21 mouse cellular contexts compared by ENCODE assay signal in the genomic region with DNA sequence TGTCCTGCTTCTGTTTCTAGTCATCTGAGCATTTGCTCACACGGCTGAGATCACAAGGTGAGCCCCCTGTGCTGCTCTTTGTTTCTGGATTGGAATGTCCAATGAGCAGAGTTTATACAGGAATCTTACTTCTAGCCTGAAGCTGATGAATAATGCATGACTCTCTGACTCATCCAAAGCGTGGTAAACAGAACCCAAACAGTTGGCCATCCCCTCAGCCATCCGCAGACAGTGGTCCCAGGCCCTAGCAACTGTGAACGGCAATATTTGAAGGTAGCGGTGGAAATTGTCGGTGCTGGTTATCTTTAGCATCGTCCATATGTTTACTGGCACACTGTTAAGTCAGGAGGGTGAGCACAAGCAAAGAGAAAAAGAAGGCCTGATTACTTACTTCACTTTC.
DNase-seq lines count a peak whose midpoint lies in the region; ATAC-seq lines count a peak whose summit lies in the region.
"Had no signal": no experiment of that assay in that cellular context is flagged by ENCODE, and none has a peak within 500 bp of the region (broad histone marks: within the 10 kb centered on the region; RNA-seq: fewer than 3 reads in every experiment).

No protein-coding gene starts in this region.

- ATAC-seq in frontal cortex, adult (ENCODE audit: low TSS enrichment): peak; percentile 79
- peak; percentile 76 for ATAC-seq in midbrain, embryonic 11.5 days (ENCODE audit: low FRiP score)
- ATAC-seq in heart, embryonic 11.5 days (replicated peaks; ENCODE audit: insufficient number of reproducible peaks, low FRiP score, low TSS enrichment): no peak
- ATAC-seq in CD4-positive, CD25-positive, alpha-beta regulatory T cell, adult 4 months: no peak
- ATAC-seq: inflammation-experienced regulatory T-cells, adult 6 months had no signal

- WGBS in midbrain, embryonic 11.5 days: 65% methylated on average over 7 of the region's 7 CpGs
- WGBS in midbrain, embryonic 10.5 days: 72% methylated on average over 7 of the region's 7 CpGs
- 80% methylated on average over 7 of the region's 7 CpGs for WGBS in heart, embryonic 11.5 days (ENCODE audit: insufficient replicate concordance)

- no peak overlapping the region for H3K4me2 ChIP-seq in midbrain, embryonic 11.5 days
- no peak overlapping the region for H3K4me2 ChIP-seq in heart, embryonic 11.5 days
- H3K4me2 ChIP-seq: heart, embryonic 13.5 days; kidney, embryonic 15.5 days; limb, embryonic 12.5 days; stomach, embryonic 15.5 days had no signal

- H3K9me3 ChIP-seq in midbrain, embryonic 11.5 days (ENCODE audit: control insufficient read depth, low read length): no peaks in the 10 kb centered on the region
- no peaks in the 10 kb centered on the region for H3K9me3 ChIP-seq in midbrain, embryonic 10.5 days (replicated peaks)
- H3K9me3 ChIP-seq in heart, embryonic 11.5 days (replicated peaks; ENCODE audit: control insufficient read depth, low read length): no peaks in the 10 kb centered on the region
- H3K9me3 ChIP-seq: heart, embryonic 13.5 days; kidney, embryonic 15.5 days; limb, embryonic 12.5 days; stomach, embryonic 15.5 days had no signal

- no peak for DNase-seq in frontal cortex, postnatal 25 days (ENCODE audit: low spot score in 2 of 2)
- peak; percentile 85 for DNase-seq in midbrain, embryonic 11.5 days (ENCODE audit: low spot score, missing footprints)
- no peak for DNase-seq in midbrain, embryonic 10.5 days (ENCODE audit: low spot score)
- DNase-seq in brain, adult 2 months (ENCODE audit: low read depth, low spot score): peak; percentile 85
- peak; percentile 41 to 59 for DNase-seq in right cerebral cortex, postnatal 10 days (ENCODE audit: low spot score in 2 of 2)
- DNase-seq: adrenal gland, adult 2 months; cerebellum, adult 2 months; gastrocnemius, postnatal 36 days; lung, postnatal 10 days; thymus, postnatal 25 days had no signal

- no peaks in the 10 kb centered on the region for H3K36me3 ChIP-seq in midbrain, embryonic 11.5 days (ENCODE audit: control insufficient read depth, insufficient read depth, low read length)
- H3K36me3 ChIP-seq in midbrain, embryonic 10.5 days: no peaks in the 10 kb centered on the region
- H3K36me3 ChIP-seq in heart, embryonic 11.5 days (ENCODE audit: control insufficient read depth, insufficient read depth, low read length): no peaks in the 10 kb centered on the region
- H3K36me3 ChIP-seq: heart, embryonic 13.5 days; kidney, embryonic 15.5 days; limb, embryonic 12.5 days; stomach, embryonic 15.5 days had no signal

- no peak overlapping the region for H3K9ac ChIP-seq in midbrain, embryonic 11.5 days (ENCODE audit: low read length)
- no peak overlapping the region for H3K9ac ChIP-seq in heart, embryonic 11.5 days (ENCODE audit: low read depth, low read length)
- H3K9ac ChIP-seq: heart, embryonic 13.5 days; kidney, embryonic 15.5 days; limb, embryonic 12.5 days; liver, embryonic 14.5 days; stomach, embryonic 15.5 days had no signal

- no peaks in the 10 kb centered on the region for H3K4me1 ChIP-seq in midbrain, embryonic 11.5 days (ENCODE audit: control insufficient read depth, insufficient read depth, low read length)
- H3K4me1 ChIP-seq in midbrain, embryonic 10.5 days: peaks cover 8% of the 10 kb centered on the region
- no peaks in the 10 kb centered on the region for H3K4me1 ChIP-seq in heart, embryonic 11.5 days (ENCODE audit: control insufficient read depth, insufficient read depth, low read length)
- H3K4me1 ChIP-seq: kidney, embryonic 15.5 days; limb, embryonic 12.5 days; megakaryocyte, embryonic 14.5 days; stomach, embryonic 15.5 days had no signal

- H3K4me3 ChIP-seq in midbrain, embryonic 11.5 days (ENCODE audit: low read depth, low read length): no peak overlapping the region
- no peak overlapping the region for H3K4me3 ChIP-seq in midbrain, embryonic 10.5 days
- H3K4me3 ChIP-seq in heart, embryonic 11.5 days (ENCODE audit: low read depth, low read length): no peak overlapping the region
- H3K4me3 ChIP-seq: heart, embryonic 13.5 days; kidney, embryonic 15.5 days; limb, embryonic 12.5 days; megakaryocyte, embryonic 14.5 days; myocyte; stomach, embryonic 15.5 days had no signal

- H3K27me3 ChIP-seq in midbrain, embryonic 11.5 days (ENCODE audit: control insufficient read depth, insufficient read depth, low read length): no peaks in the 10 kb centered on the region
- H3K27me3 ChIP-seq in midbrain, embryonic 10.5 days (ENCODE audit: low read depth, poor library complexity, severe bottlenecking): no peaks in the 10 kb centered on the region
- no peaks in the 10 kb centered on the region for H3K27me3 ChIP-seq in heart, embryonic 11.5 days (ENCODE audit: control insufficient read depth, insufficient read depth, low read length)
- H3K27me3 ChIP-seq: heart, embryonic 13.5 days; kidney, embryonic 15.5 days; limb, embryonic 12.5 days; megakaryocyte, embryonic 14.5 days; stomach, embryonic 15.5 days had no signal

- no peak overlapping the region for H3K27ac ChIP-seq in midbrain, embryonic 11.5 days (ENCODE audit: low read depth, low read length)
- no peak overlapping the region for H3K27ac ChIP-seq in midbrain, embryonic 10.5 days (replicated peaks)
- no peak overlapping the region for H3K27ac ChIP-seq in heart, embryonic 11.5 days (ENCODE audit: low read depth, low read length)
- H3K27ac ChIP-seq: heart, embryonic 13.5 days; kidney, embryonic 15.5 days; limb, embryonic 12.5 days; liver, embryonic 14.5 days; stomach, embryonic 15.5 days had no signal

Comparison
In these comparisons a context has a peak if more than half of its experiments do, and no peak if none do; other contexts are left out.
1. DNase-seq: peak in midbrain, embryonic 11.5 days (single experiment), brain, adult 2 months (single experiment) and right cerebral cortex, postnatal 10 days (2 of 2); none in frontal cortex, postnatal 25 days (0 of 2) and midbrain, embryonic 10.5 days (single experiment).
2. ATAC-seq: peak in frontal cortex, adult (single experiment) and midbrain, embryonic 11.5 days (single experiment); none in heart, embryonic 11.5 days (single experiment) and CD4-positive, CD25-positive, alpha-beta regulatory T cell, adult 4 months (single experiment).